Mouse (Mus musculus) cortical plate, adult 2 months (tissue): ENCODE measurements at regions not wholly inside any gene's neighbourhood (a gene's known extent, or its start where the extent isn't known, plus 50 kb on each side); places are given as distances from the start of the nearest gene placed in this dataset.

ENCODE experiments used
- H3K27ac ChIP-seq: fragments of 200-500 bp; 2 replicates; pipeline ENCODE4 v1.5.1; 2012; ENCODE audit warnings: low read length, control low read depth, inconsistent platforms; ENCODE audit not compliant: insufficient read depth
- H3K4me1 ChIP-seq: fragments of 200-500 bp; 2 replicates; pipeline ENCODE4 v1.6.1; 2011; ENCODE audit warnings: low read length; ENCODE audit not compliant: control insufficient read depth, insufficient read depth
- H3K4me3 ChIP-seq: fragments of 200-500 bp; 2 replicates; pipeline ENCODE4 v1.5.1; 2011; ENCODE audit warnings: mild to moderate bottlenecking, low read length, control low read depth; ENCODE audit not compliant: insufficient read depth
- CTCF ChIP-seq: fragments of 200-500 bp; IDR thresholded peaks from 2 replicates; pipeline ENCODE4 v1.5.1; 2011; ENCODE audit warnings: mild to moderate bottlenecking, control low read depth, low read length; ENCODE audit not compliant: insufficient read depth; ENCODE audit errors: extremely low read depth
- POLR2A ChIP-seq: fragments of 200-500 bp; IDR thresholded peaks from 2 replicates; pipeline ENCODE4 v1.6.1; 2011; ENCODE audit warnings: mild to moderate bottlenecking, low read length, control low read depth; ENCODE audit not compliant: insufficient read depth; ENCODE audit errors: extremely low read depth

GRCm38 (mm10) chr15:97620261-97620660 lies 85.4 kb downstream of the Rpap3 start:
- H3K4me1 ChIP-seq, result no peaks in the 10 kb centered on the region

GRCm38 (mm10) chr15:97619764-97620163 lies 85.9 kb downstream of the Rpap3 start:
- Histone ChIP-seq H3K4me3 (no peak overlapping the region), H3K4me1 (no peaks in the 10 kb centered on the region), H3K27ac (no peak overlapping the region)
- no peak for TF ChIP-seq CTCF
- no peak for TF ChIP-seq POLR2A

More at GRCm38 (mm10) chr15:97620261-97620660, 85.4 kb downstream of the Rpap3 start:
- no peak overlapping the region for H3K4me3 ChIP-seq
- TF ChIP-seq CTCF, result no peak
- no peak for TF ChIP-seq POLR2A
- H3K27ac ChIP-seq, result no peak overlapping the region

DNA sequence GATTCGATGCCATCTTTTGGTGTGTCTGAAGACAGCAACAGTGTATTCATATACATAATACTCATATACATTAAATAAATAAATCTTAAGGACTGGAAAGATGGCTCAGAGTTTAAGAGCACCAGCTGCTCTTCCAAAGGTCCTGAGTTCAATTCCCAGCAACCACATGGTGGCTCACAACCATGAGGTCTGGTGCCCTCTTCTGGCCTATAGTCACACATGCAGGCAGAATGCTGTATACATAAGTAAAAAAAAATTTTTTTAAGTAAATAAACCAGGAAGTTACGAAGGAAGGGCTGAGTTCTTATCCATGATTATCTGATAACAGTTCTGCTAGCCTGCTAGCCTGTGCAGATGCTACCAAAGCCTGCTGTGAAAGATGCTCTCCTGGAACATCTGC lies 93.3 kb downstream of the Rpap3 start:
- H3K4me1 ChIP-seq, result no peaks in the 10 kb centered on the region
- TF ChIP-seq CTCF (no peak), POLR2A (no peak)
- H3K27ac ChIP-seq, result no peak overlapping the region
- no peak overlapping the region for H3K4me3 ChIP-seq

- no peak overlapping the region for H3K4me3 ChIP-seq
Observed at GRCm38 (mm10) chr15:97610767-97611166, 94.9 kb downstream of the Rpap3 start.

GRCm38 (mm10) chr15:97609496-97609895 lies 96.1 kb downstream of the Rpap3 start:
- no peak overlapping the region for H3K27ac ChIP-seq
- TF ChIP-seq CTCF, result no peak
- TF ChIP-seq POLR2A, result no peak
- no peaks in the 10 kb centered on the region for H3K4me1 ChIP-seq
- H3K4me3 ChIP-seq, result no peak overlapping the region

More at GRCm38 (mm10) chr15:97610767-97611166, 94.9 kb downstream of the Rpap3 start:
- TF ChIP-seq POLR2A, result no peak
- no peak overlapping the region for H3K27ac ChIP-seq
- H3K4me1 ChIP-seq, result no peaks in the 10 kb centered on the region

- TF ChIP-seq POLR2A (no peak), CTCF (no peak)
- no peaks in the 10 kb centered on the region for H3K4me1 ChIP-seq
Observed at GRCm38 (mm10) chr15:97608651-97609050, 97.0 kb downstream of the Rpap3 start.

DNA sequence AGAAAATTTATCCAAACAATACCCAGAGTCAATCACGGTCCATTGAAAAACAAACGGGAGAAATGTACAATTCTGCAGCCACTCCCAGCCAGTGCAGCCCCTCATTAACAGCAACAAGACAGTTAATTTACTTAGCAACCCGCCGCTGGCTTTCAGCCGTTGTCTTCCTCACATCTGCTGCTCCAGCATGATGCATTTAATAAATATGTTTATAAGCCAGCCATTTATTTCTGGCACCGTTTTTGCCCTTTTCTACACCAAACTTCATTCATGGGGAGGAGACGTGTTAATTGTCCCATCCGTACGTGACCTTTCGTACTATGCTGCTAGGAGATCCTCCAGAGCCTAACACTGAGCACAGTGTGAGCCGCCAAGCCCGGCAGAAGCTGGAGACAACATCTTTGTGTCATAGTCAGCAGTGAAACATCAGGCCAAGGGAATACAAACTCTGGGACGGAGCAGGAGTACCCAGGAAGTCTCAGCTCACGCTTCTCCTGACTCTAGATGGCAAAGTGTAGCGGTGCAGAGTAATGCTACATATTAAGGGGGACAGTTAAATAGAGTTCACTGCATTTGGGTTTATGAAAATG lies 97.9 kb downstream of the Rpap3 start:
- Histone ChIP-seq H3K4me1 (no peaks in the 10 kb centered on the region), H3K27ac (no peak overlapping the region), H3K4me3 (no peak overlapping the region)
- TF ChIP-seq CTCF (no peak), POLR2A (no peak)

More at GRCm38 (mm10) chr15:97608651-97609050, 97.0 kb downstream of the Rpap3 start:
- Histone ChIP-seq H3K4me3 (no peak overlapping the region), H3K27ac (no peak overlapping the region)

GRCm38 (mm10) chr15:97606630-97607381 lies 98.8 kb downstream of the Rpap3 start:
- H3K4me1 ChIP-seq, result no peaks in the 10 kb centered on the region
- peak overlapping the region; percentile 25 for H3K4me3 ChIP-seq
- peak; percentile 63; the same call in 1 of the 2 replicates for TF ChIP-seq POLR2A
- TF ChIP-seq CTCF, result no peak
- no peak overlapping the region for H3K27ac ChIP-seq

- TF ChIP-seq POLR2A (no peak), CTCF (no peak)
- Histone ChIP-seq H3K4me3 (peak overlapping the region; percentile 25), H3K27ac (no peak overlapping the region), H3K4me1 (no peaks in the 10 kb centered on the region)
Observed at GRCm38 (mm10) chr15:97606232-97606629, 99.4 kb downstream of the Rpap3 start.

DNA sequence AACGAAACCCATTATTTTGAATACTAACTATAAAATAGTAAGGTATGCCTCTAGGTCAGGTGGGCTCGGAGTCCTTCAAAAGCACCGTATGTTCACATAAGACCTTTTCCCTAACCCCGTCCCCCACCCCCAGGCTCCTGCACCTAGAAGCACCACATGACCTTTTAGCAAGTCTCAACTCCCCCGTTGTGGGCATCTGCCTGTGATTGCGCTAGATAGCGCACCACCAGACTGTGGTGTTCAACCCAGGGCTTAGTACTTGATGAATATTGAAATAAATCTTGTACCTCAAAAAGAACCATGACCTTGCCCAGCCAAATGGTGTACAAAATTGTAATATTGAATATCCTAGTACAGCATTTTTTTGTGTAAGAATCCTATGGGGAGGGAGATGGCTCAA lies 99.8 kb downstream of the Rpap3 start:
- no peak overlapping the region for H3K27ac ChIP-seq
- no peak for TF ChIP-seq CTCF
- TF ChIP-seq POLR2A, result no peak
- H3K4me3 ChIP-seq, result no peak overlapping the region
- H3K4me1 ChIP-seq, result no peaks in the 10 kb centered on the region

DNA sequence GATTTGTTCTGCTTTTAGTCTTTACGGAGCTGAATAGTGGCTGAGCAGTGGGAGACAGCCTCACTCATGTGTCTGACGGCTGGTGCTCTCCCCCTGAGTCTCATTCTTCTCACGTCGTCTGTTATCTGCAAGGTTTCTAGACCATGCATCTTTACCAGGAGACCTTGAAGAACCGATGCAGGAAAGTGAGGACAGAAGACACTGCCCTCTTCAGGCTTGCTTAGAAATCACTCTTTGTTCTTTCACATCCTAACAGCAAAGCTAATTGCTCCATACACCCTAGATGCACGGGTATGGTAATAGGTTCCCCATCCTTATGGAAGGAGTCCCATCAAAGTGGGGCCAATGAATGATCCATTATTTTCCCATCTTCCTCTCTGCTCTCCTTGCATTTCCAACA lies 102.1 kb downstream of the Rpap3 start:
- Histone ChIP-seq H3K4me1 (no peaks in the 10 kb centered on the region), H3K27ac (no peak overlapping the region), H3K4me3 (no peak overlapping the region)
- TF ChIP-seq CTCF (peak; percentile 38; the same call in 1 of the 2 replicates), POLR2A (no peak)
